Mouse (Mus musculus) ES-E14 (cell line): ENCODE data around the gene Kprp.

Experiments
- MAFK ChIP-seq: IDR thresholded peaks from 2 replicates; pipeline ENCODE4 v1.6.1; 2014; ENCODE audit warnings: mild to moderate bottlenecking, low read depth, low read length, inconsistent platforms; ENCODE audit not compliant: insufficient read depth
- ZC3H11A ChIP-seq: IDR thresholded peaks from 2 replicates; pipeline ENCODE4 v1.6.1; 2012; ENCODE audit warnings: low read depth, mild to moderate bottlenecking, inconsistent platforms, low read length, borderline replicate concordance
- ZNF384 ChIP-seq: IDR thresholded peaks from 2 replicates; pipeline ENCODE4 v1.6.1; 2012; ENCODE audit warnings: low read depth, low read length, inconsistent platforms

DNA sequence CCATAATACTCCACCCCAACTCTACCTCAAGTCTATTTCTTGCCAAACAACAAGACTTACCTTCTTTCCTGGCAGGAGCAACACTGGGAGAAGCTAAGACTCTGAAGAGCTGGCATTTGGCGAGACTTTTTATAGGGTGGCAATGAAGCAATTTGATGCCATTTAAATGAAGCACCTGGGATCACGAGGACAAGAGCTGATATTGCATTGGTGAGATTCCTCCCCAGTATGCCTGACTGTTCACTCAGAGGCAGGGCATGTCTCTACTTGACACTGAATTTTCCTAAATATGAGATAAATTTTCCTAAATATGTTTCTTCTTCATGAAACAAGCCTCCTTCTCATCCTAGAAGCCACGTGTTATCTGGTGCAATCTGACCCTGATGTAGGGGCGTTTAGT lies 43.1 kb upstream of the Kprp start, which contains the start of gene 2310050C09Rik:
- no peak for TF ChIP-seq MAFK
- TF ChIP-seq ZC3H11A, result no peak
- TF ChIP-seq ZNF384, result no peak
